Mouse (Mus musculus) intestine, embryonic 14.5 days (tissue): ENCODE measurements around the gene Pinlyp. TPM values are rescaled to one million over a fixed set of nuclear protein-coding genes. Genes with fewer than 3 reads are reported as not detected.

Source experiments
- ATAC-seq: fragments of 200-750 bp; cut with Nextera tagmentation; replicated peaks from 2 replicates; pipeline ENCODE4 v1.8.0; 2017; ENCODE audit warnings: low read depth, moderate number of reproducible peaks, moderate TSS enrichment, moderate library complexity; ENCODE audit not compliant: low FRiP score, low TSS enrichment
- DNase-seq: peaks from one replicate; pipeline ENCODE4 v3.0.0-alpha.2; 2018; ENCODE audit warnings: low spot score
- H3K27ac ChIP-seq: fragments of 300-500 bp; sonication (generic); 2 replicates; pipeline ENCODE4 v1.5.1; 2014; ENCODE audit warnings: low read depth, mild to moderate bottlenecking, control low read depth
- H3K27me3 ChIP-seq: fragments of 300-500 bp; sonication (generic); replicated peaks from 2 replicates; pipeline ENCODE4 v1.6.1; 2014; ENCODE audit warnings: low read length, control low read depth; ENCODE audit not compliant: control insufficient read depth, insufficient read depth
- H3K36me3 ChIP-seq: fragments of 300-500 bp; sonication (generic); 2 replicates; pipeline ENCODE4 v1.6.1; 2014; ENCODE audit warnings: low read length, control low read depth; ENCODE audit not compliant: control insufficient read depth, insufficient read depth
- H3K4me1 ChIP-seq: fragments of 300-500 bp; sonication (generic); replicated peaks from 2 replicates; pipeline ENCODE4 v1.6.1; 2014; ENCODE audit warnings: low read length, control low read depth, mixed read lengths; ENCODE audit not compliant: control insufficient read depth, insufficient read depth
- H3K4me2 ChIP-seq: fragments of 300-500 bp; sonication (generic); 2 replicates; pipeline ENCODE4 v1.6.1; 2014; ENCODE audit warnings: low read length
- H3K4me3 ChIP-seq: fragments of 300-500 bp; sonication (generic); 2 replicates; pipeline ENCODE4 v1.5.1; 2014; ENCODE audit warnings: low read depth, low read length, control low read depth, mixed read lengths
- H3K9ac ChIP-seq: fragments of 300-500 bp; sonication (generic); 2 replicates; pipeline ENCODE4 v1.6.1; 2014; ENCODE audit warnings: mild to moderate bottlenecking, low read length
- H3K9me3 ChIP-seq: fragments of 300-500 bp; sonication (generic); 2 replicates; pipeline ENCODE4 v1.6.1; 2016; ENCODE audit warnings: low read length, control low read depth; ENCODE audit not compliant: control insufficient read depth
- WGBS: fragments of 180-500 bp; shearing (Covaris S2); extraction: QIAGEN DNeasy Blood & Tissue Kit; methylation state at CpG from one replicate; pipeline ENCODE4 v1.1.7; 2014; 5-methylcytosine and 5-hydroxymethylcytosine counted together
- polyA plus RNA-seq: library from polyadenylated mRNA; unstranded; fragments of >200 nt; fragmentation: Nextera tagmentation; extraction: Ambion mirVana; gene quantifications from 2 replicates; pipeline ENCODE4 v1.2.1, GENCODE M21; 2014

Pinlyp gene
- polyA plus RNA-seq, 1 experiment from 2014 or later, result not detected

DNA sequence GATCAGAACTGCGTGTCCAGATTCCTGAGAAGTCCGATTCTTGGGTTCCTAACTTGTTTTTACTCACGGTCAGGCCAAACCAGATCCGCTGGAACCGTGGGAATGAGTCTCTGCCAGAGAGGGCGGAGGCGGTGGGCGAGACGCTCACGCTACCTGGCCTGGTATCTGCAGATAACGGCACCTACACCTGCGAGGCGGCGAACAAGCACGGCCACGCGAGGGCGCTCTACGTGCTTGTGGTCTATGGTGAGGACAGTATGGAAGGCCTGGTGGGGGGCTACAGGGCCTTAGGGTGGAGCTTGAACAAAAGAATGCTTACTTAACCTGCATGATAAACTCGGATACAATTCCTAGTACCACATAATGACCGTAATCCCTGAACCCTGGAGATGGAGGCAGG, 44.4 kb downstream of the Pinlyp start:
- H3K36me3 ChIP-seq, result no peaks in the 10 kb centered on the region
- no peak overlapping the region for H3K9ac ChIP-seq
- H3K9me3 ChIP-seq, result peaks cover 3% of the 10 kb centered on the region; the same call in 1 of the 2 replicates
- no peak for DNase-seq
- peaks cover 36% of the 10 kb centered on the region for H3K27me3 ChIP-seq
- H3K27ac ChIP-seq, result no peak overlapping the region
- no peak overlapping the region for H3K4me2 ChIP-seq
- no peak for ATAC-seq
- 48% methylated on average over 21 of the region's 21 CpGs for WGBS
- peaks cover 24% of the 10 kb centered on the region for H3K4me1 ChIP-seq
- H3K4me3 ChIP-seq, result no peak overlapping the region

DNA sequence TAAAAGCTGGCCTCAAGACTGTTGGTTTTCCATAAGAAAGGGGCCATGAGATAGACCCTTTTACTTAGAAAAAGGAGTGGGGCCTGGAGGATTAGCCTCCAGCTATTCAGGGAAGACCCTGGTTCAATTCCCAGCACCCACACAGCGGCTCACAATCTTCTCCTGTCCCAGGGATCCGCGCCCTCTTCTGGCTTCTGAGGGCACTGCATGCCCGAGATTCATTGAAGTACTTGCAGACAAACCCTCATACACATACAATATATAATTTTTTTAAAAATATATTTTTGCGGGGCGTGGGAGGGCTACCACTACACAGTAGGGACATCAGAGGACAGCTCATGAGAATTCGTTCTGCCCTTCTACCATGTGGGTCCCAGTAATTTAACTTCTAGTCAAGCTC, 45.0 kb downstream of the Pinlyp start:
- no peak overlapping the region for H3K4me3 ChIP-seq
- no peak overlapping the region for H3K27ac ChIP-seq
- no peaks in the 10 kb centered on the region for H3K36me3 ChIP-seq
- DNase-seq (peak; percentile 75), ATAC-seq (no peak)
- peaks cover 21% of the 10 kb centered on the region for H3K4me1 ChIP-seq
- no peak overlapping the region for H3K4me2 ChIP-seq
- peaks cover 36% of the 10 kb centered on the region for H3K27me3 ChIP-seq
- peaks cover 3% of the 10 kb centered on the region; the same call in 1 of the 2 replicates for H3K9me3 ChIP-seq
- no peak overlapping the region for H3K9ac ChIP-seq
- WGBS, result 36% methylated on average over 7 of the region's 7 CpGs

DNA sequence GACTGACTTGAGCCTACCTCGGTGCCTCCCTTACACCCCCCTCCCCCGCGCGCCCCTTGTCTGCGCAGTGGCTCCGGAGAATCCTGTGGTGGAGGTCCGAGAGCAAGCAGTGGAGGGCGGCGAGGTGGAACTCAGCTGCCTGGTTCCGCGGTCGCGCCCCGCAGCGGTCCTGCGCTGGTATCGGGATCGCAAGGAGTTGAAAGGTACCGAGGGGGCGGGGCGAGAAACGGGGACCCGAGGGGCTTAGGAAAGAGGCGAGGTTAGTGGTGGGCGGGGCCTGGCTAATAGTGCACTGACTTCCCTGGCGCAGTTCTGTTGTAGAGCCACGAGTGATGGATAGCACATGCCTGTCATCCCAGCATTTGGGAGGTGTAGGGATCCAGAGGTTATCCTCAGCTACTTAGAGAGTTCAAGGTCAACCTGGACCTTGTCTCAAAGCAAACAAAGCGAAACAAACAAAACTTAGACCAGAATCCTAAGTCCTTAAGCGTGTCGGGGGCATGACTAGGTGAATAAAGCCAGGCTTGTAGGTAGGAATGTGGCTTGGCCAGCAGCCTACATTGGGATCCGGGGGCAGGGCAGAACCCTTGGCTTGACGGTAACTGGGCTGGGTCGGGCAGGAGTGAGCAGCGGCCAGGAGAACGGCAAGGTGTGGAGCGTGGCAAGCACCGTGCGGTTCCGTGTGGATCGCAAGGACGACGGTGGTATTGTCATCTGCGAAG, 45.9 kb downstream of the Pinlyp start:
- peak overlapping the region; percentile 64 for H3K4me2 ChIP-seq
- no peaks in the 10 kb centered on the region for H3K36me3 ChIP-seq
- H3K27me3 ChIP-seq, result peaks cover 36% of the 10 kb centered on the region
- DNase-seq, result peak; percentile 61
- peaks cover 3% of the 10 kb centered on the region; the same call in 1 of the 2 replicates for H3K9me3 ChIP-seq
- peak overlapping the region; percentile 27 for H3K4me3 ChIP-seq
- H3K27ac ChIP-seq, result no peak overlapping the region
- peak overlapping the region; percentile 23; the same call in 1 of the 2 replicates for H3K9ac ChIP-seq
- peak; percentile 37; the same call in 1 of the 2 replicates for ATAC-seq
- WGBS, result 8% methylated on average over 43 of the region's 43 CpGs
- H3K4me1 ChIP-seq, result peaks cover 16% of the 10 kb centered on the region

Other genes with a start within 250 kb of the Pinlyp start
- 24.7 and 31.8 TPM in 2 replicates for gene Zfp61, start 244.9 kb downstream of the Pinlyp start, polyA plus RNA-seq
- gene Zfp94, start 229.5 kb downstream of the Pinlyp start, polyA plus RNA-seq, result 9.1 and 12.0 TPM in 2 replicates
- not detected in 2 replicates for gene Tescl, start 212.2 kb downstream of the Pinlyp start, polyA plus RNA-seq
- not detected in 2 replicates for gene Lypd5, start 196.9 kb downstream of the Pinlyp start, polyA plus RNA-seq
- gene Kcnn4, start 175.9 kb downstream of the Pinlyp start, polyA plus RNA-seq, result 0.43 and 0.70 TPM in 2 replicates
- 24.0 and 24.5 TPM in 2 replicates for gene Smg9, start 146.5 kb downstream of the Pinlyp start, polyA plus RNA-seq
- gene Irgc1, start 93.8 kb downstream of the Pinlyp start, polyA plus RNA-seq, result not detected in 2 replicates
- gene Plaur, start 83.6 kb downstream of the Pinlyp start, polyA plus RNA-seq, result 10.0 and 10.7 TPM in 2 replicates
- gene Cadm4, start 64.1 kb downstream of the Pinlyp start, polyA plus RNA-seq, result 0.64 and 1.7 TPM in 2 replicates
- gene Zfp428, start 39.1 kb downstream of the Pinlyp start, polyA plus RNA-seq, result 30.3 and 33.7 TPM in 2 replicates
- gene AC161166.1, start 33.7 kb downstream of the Pinlyp start, polyA plus RNA-seq, result 0.40 and 0.46 TPM in 2 replicates
- 6.3 and 7.3 TPM in 2 replicates for gene Irgq, start 15.4 kb downstream of the Pinlyp start, polyA plus RNA-seq
- 91.5 and 108 TPM in 2 replicates for gene Xrcc1, start 171 bp upstream of the Pinlyp start, polyA plus RNA-seq
- gene Ethe1, start 41.4 kb upstream of the Pinlyp start, polyA plus RNA-seq, result 42.9 and 46.5 TPM in 2 replicates
- gene Zfp575, start 41.5 kb upstream of the Pinlyp start, polyA plus RNA-seq, result 3.1 and 3.6 TPM in 2 replicates
- 0.31 and 0.38 TPM in 2 replicates for gene Phldb3, start 64.6 kb upstream of the Pinlyp start, polyA plus RNA-seq
- gene Lypd3, start 90.4 kb upstream of the Pinlyp start, polyA plus RNA-seq, result 0.50 and 0.77 TPM in 2 replicates
- not detected in 2 replicates for gene Tex101, start 130.6 kb upstream of the Pinlyp start, polyA plus RNA-seq
- gene BC049730, start 163.1 kb upstream of the Pinlyp start, polyA plus RNA-seq, result not detected in 2 replicates
- not detected in 2 replicates for gene Gm4763, start 180.8 kb upstream of the Pinlyp start, polyA plus RNA-seq
- gene Cd177, start 214.2 kb upstream of the Pinlyp start, polyA plus RNA-seq, result 0.11 and 0.50 TPM in 2 replicates
- not detected in 2 replicates for gene Ceacam10, start 231.1 kb upstream of the Pinlyp start, polyA plus RNA-seq